Mouse (Mus musculus): Measurements from ENCODE around the gene Cyb5rl.
A peak's percentile ranks its signal among the peaks of the same experiment; 100 is the strongest.

Cyb5rl gene

GRCm38 (mm10) chr4:107061560-107061959 lies 5.2 kb upstream of the Cyb5rl start:
- DNase-seq (ENCODE audit: low spot score in 2 of 2) = no peak

DNA sequence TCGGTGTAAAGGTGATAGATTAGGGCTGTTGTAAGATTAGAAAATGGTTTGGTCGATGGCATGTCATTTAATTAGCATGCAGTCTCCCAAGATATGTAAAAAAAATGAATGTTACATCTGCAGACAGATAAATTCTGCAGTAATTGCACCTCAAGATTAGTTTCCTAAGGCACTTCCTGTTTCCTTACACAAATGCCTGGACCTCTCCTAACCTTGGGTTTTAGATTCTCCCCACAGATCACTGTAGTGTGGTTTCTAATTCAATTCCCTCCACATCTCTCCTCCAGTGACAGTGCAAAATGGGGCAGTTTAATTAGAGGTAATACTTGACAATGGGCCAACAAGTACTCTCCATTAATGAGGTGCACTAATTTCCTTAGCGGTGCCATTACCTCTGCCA lies 3.6 kb upstream of the Cyb5rl start:
- DNase-seq (ENCODE audit: low spot score in 2 of 2) = no peak

DNA sequence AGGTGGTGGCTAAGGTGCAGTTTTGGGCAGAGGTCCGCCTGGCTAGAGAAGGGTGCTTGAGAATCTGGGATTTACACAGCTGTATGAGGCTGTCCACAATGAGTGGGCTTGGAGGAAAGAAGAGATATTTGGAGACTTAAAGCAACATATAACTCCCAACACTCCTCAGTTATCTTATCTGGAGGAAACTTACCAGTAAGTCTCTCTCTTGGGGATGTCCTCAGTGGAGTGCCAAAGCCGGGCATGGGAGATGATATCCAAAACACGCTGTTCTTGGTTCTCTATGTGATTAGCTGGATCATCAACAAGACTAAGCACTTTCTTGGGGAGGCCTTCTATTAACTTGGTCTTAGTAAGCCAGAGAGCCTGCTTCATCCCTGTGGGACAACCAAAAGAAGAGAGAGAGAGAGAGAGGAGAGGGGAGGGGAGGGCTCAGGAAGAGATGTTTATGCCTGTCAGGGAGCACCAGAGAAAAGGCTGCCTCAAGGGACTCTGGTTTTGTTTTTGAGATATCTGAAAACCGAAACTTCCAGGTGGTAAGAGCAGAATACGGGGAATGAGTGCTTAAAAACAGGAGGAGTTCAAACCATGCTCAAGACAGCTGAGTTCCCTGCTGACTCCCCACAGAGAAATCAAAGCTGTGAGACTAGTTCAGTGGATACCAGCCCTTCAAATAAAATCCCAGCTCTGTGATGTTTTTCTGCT lies 2.2 kb upstream of the Cyb5rl start:
- no peak for DNase-seq (ENCODE audit: low spot score in 2 of 2)

DNA sequence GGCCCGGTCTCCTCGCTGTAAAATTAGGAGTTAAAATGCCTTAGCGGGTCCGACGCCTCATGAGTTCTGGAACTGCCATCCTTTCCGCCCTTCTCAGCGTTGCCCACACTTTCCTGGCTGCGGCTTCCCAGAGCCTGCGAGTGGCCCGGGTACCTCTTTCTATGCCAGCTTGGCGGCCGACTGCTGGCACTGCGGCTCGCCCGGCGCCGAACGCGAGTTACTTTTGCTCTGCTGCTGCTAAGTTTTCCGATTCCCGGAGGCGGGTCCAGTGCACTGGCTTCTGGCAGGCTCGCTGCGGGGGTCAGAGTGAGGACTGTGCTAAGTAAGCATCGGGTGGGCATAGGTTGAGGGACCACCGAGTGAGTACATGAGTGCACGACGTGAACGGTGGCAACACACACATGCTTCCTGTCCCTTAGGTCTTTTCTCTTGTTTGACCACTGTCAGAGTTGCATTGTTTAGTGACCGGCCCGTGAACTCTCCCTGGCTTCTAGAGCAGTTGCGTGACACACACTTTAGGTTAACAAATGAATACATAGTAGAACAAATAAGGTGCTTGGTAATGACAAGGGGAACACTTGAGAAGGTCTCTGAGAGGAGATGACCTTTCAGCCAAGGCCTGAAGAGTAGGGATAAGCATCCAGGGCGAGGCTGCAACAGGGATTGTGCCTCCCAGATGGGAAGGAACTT lies 508 bp downstream of the Cyb5rl start:
- no peak for DNase-seq (ENCODE audit: low spot score in 2 of 2)

DNA sequence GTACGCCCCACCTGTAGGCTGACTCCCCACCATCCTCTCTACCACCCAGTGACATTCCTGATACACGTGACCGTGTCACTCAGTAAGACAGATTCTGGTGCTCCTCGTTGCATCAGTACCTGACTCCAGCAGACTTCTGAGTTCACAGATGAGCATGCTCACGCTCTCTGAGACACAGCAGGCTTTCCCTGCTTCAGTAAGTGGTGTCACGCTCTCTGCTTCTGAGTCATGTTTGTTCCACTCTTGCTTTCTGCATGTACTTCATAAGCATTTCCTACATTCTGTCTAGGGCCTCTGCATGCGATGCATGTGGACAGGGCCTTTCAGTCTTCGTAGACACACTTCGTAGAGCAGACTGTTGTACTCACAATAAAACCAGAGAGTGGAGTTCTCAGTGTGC lies 5.6 kb downstream of the Cyb5rl start:
- no peak for DNase-seq (ENCODE audit: low spot score in 2 of 2)

GRCm38 (mm10) chr4:107075456-107075855 lies 8.7 kb downstream of the Cyb5rl start:
- DNase-seq (ENCODE audit: low spot score in 2 of 2) = no peak

GRCm38 (mm10) chr4:107078894-107079293 lies 12.1 kb downstream of the Cyb5rl start:
- DNase-seq (ENCODE audit: low spot score in 2 of 2) = no peak

GRCm38 (mm10) chr4:107079716-107080115 lies 12.9 kb downstream of the Cyb5rl start:
- DNase-seq (ENCODE audit: low spot score in 2 of 2) = no peak

GRCm38 (mm10) chr4:107082185-107082584 lies 15.4 kb downstream of the Cyb5rl start:
- no peak for DNase-seq (ENCODE audit: low spot score in 2 of 2)

DNA sequence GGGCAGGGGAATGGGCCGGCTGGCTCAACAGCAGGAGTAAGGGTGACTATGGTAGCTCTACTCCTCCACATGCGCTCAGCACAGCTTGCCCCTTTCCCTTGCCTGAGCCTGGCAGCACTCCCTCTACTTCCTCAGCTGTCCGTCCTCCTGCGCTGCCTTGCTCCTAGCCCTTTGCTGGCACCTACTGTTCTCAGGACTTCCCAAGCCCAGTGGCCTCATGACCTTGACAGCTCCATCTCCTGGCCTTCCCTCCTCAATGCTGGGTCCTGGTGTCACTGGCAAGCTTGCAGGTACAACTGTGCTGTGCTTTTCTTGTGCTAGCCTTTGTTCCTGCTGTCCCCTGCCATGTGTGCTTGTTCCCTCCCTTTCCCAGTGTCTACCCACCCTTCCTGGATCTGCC lies 16.3 kb downstream of the Cyb5rl start:
- DNase-seq (ENCODE audit: low spot score in 2 of 2) = no peak

DNA sequence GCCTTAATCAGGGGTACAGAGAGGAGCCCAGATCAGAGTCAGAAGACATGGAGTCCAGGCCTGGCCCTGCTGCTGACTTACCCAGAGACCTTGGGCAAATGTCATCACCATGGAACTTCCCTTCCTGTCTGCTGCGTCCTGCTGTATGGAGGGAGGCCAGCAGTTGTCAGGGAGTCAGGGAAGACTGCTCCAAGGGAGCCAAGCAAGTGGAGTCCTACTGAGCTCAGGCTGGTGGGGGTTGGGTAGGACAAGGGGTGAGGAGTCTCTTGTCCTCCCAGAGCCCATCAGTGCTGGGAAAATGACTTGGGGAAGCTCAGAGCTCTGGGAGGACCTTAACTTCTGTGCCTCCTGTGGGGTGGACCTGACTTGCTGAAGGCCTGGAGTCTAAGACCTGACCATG lies 17.6 kb downstream of the Cyb5rl start:
- no peak for DNase-seq (ENCODE audit: low spot score in 2 of 2)

- DNase-seq (ENCODE audit: low spot score in 2 of 2) = no peak
Measured at GRCm38 (mm10) chr4:107084858-107085257, 18.1 kb downstream of the Cyb5rl start.

DNA sequence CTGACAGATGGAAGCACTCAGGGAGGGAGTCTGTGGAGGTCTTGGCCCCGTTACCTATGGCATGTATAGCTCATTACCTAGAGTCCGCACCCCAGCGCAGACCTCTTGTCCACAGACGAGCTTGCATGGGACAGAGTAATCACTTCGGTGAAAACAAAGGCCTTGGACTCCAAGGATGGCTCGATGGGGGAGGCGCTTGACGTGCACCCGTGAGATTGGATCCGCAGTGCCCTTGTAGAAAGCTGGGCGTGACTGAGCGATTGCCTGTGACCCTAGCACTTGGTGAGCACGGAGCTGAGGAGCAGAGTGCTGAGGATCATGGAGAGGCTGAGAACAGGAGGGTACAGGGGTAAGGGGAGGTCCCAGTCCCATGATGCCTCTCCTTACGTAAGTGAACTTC lies 24.9 kb downstream of the Cyb5rl start:
- no peak for DNase-seq (ENCODE audit: low spot score in 2 of 2)

DNA sequence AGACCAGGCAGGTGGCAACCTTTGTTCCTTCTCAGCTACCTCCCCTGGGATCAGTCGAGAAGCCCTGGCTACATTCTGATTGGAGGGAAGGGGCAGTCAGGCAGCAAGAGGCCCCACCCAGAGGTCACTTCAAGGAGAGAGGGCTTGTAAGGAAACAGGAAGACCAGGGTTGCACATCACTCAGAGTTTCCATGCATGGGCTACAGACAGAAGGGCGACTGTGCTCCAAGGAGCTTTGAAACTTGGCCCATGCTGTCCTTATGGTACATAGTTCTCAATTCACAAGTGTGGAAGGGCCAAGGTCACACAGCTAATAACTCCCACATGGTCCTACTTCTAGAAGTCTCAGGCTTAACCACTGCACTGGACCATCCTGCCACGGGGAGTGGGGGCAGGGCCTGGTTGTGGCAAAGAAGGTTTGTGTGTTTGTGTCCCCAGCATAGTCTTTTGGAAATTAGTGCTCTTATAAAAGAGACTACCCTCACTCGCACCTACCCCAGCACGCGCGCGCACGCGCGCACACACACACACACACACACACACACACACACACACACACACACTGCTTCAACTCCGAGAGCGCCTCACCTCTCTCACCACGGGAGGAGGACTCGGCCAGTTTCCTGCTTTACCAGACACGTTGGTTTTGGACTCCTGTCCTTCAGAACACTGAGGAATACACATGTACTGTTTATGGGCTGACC lies 27.8 kb downstream of the Cyb5rl start:
- DNase-seq (ENCODE audit: low spot score in 2 of 2) = no peak

DNA sequence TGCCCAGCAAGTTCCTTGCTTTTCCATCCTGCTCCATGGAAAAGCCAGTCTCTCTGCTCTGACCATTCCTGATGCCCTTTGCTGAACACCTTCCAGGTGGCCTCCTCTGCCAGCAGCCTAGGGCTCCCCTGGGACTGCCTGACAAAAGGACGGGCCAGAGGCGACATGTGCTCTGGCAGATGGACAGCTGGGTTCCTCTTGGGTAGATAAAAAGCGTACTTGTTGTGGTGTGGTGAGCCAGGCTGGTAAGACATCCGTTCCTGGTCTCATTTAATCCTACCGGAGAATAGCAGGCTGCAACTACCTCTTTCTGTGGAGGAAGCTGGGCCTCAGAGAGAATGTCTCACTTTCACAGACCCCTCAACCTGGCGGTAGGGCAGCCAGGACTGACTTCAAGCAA lies 29.3 kb downstream of the Cyb5rl start:
- no peak for DNase-seq (ENCODE audit: low spot score in 2 of 2)

DNA sequence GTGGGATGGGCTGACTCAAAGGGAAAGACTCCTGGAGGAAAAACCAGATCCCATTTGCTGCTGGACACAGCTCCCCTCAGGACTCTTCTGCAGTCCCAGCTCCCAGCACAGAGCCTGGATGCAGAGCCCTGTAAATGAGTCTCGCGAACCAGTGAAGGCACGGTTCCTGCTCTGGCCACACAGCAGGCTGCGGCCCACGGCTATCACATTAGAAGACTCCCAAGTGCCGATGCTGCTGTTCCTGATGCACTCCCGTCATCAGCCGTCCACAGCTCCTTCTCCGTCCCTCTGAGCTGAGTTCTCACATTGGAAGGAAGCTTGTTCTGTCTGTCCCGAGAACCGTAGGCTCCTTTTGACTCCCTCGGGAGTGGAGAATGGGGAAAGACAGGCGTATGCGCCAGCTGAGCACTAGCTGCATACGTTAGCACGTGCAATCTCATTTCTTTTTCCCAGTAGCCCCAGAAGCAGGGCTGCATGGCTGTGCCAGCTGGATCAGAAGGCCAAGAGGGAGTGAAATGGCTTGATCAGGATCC lies 30.1 kb downstream of the Cyb5rl start, which contains the start of gene Cdcp2:
Gene Cdcp2, plus strand, starts transcription at position 51 of the 533 bp plus-strand sequence.
- peak in 1 of 2 experiments; percentile 11 for DNase-seq (ENCODE audit: low spot score in 2 of 2)

DNA sequence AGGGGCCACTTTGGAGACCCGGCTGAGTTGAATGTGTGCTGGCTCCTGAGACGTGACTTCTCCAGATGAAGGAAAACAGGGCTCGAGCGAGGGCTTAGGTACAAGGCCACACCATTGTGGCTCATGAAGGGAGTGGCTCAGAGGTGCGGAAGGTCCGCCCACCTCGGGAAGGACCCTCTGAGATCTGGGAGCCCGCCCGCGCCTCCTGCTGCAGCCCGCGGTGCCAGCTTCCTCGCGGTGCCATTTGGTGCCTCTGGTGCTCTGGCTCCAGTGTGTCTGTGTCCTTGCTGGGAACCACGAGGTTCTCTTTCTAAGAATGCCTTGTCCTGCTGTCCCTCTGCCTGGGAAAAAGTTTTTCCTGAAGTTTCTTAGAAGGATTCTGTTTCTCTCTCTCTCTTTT lies 31.1 kb downstream of the Cyb5rl start:
- no peak for DNase-seq (ENCODE audit: low spot score in 2 of 2)

DNA sequence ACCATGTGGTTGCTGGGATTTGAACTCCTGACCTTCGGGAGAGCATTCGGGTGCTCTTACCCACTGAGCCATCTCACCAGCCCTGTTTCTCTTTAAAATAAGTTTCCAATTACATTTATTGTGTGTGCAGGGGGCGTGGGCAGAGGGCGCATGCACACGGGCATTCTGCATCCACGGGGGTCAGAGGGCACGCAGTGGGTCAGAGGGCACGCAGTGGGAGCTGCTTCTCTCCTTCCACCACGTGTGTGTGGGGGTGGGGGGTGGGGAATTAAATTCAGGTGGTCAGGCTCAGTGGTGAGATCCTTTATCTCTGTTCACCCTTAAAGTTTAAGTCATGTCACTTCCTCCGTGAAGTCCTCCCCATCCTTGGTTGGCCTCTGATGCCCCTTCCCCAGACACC lies 31.6 kb downstream of the Cyb5rl start:
- DNase-seq (ENCODE audit: low spot score in 2 of 2) = no peak

DNA sequence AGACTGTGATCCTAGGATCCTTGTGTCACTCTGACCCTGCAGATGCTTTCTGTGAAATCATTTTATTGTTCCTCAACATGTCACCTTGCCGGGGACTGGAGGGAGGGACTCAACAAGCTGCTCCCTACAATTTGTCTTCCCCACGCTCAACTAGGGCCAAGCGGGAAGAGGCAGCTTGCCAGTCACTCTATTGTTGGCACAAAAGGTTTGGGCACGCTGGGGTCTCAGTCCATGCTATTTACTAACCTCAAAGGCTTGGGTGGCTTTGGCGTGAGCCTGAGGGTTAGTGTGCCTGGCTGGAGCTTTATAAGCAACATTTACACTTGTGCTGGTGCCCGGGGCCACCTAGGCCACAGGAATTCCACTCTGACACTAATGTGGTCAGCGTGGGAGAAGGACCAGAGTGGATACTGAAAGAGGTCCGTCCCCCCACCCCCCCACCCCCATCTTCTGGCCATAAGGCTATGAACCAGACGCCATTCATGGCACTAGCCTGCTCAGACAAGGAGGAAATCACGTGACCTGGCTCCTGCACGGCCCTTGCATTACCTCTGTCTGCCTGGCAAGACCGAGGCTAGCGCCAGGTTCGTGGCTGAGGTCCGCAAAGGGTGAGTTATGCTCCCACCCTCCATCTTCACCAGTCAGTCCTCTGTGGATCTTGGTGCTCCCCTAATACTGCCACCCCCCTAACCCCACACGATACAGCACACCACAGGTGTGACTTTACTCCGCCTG lies 32.2 kb downstream of the Cyb5rl start:
- DNase-seq (ENCODE audit: low spot score in 2 of 2) = no peak

DNA sequence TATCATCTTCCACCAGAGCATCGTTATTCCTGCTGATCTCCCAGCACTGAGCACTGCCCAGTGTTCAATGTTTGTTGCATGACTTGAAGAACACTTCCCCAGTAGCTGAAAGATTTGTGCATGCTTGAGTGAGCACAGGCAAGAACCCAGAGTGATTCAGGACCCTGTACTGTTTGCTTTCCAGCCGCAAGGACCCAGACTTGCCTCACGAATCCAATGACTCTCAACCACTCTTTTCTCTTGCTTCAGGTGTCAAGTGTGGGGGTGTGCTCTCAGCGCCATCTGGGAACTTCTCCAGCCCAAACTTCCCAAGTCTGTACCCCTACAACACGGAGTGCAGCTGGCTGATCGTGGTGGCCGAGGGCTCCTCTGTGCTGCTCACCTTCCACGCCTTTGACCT lies 35.4 kb downstream of the Cyb5rl start:
- no peak for DNase-seq (ENCODE audit: low spot score in 2 of 2)

- no peak for DNase-seq (ENCODE audit: low spot score in 2 of 2)
Measured at GRCm38 (mm10) chr4:107106777-107107176, 40.0 kb downstream of the Cyb5rl start.

GRCm38 (mm10) chr4:107108291-107108731 lies 41.5 kb downstream of the Cyb5rl start:
- DNase-seq (ENCODE audit: low spot score in 2 of 2) = peak in 1 of 2 experiments; percentile 37

All from urinary bladder, postnatal 36 days (tissue).